Mouse (Mus musculus) kidney, postnatal 36 days (tissue): ENCODE measurements at regions not wholly inside any gene's neighbourhood (a gene's known extent, or its start where the extent isn't known, plus 50 kb on each side); places are given as distances from the start of the nearest gene placed in this dataset.
A peak's percentile ranks its signal among the peaks of the same experiment; 100 is the strongest.

Source experiments
- DNase-seq, 2 experiments: peaks; one replicate each; pipeline ENCODE4 v3.0.0; 2021 to 2022; ENCODE audit warnings: mixed read lengths in 2 of 2

GRCm38 (mm10) chr16:23672375-23672774 is 151.8 kb upstream of the Masp1 start:
- DNase-seq, result no peak

- DNase-seq, result peak in 1 of 2 experiments; percentile 4
Measured at GRCm38 (mm10) chr16:23670161-23670560, 149.5 kb upstream of the Masp1 start.

GRCm38 (mm10) chr16:23669651-23670050 is 149.0 kb upstream of the Masp1 start:
- DNase-seq, result no peak
